Mouse (Mus musculus) heart, postnatal 0 days (tissue): ENCODE results near the gene Abca4. TPM values are rescaled to one million over a fixed set of nuclear protein-coding genes. Genes with fewer than 3 reads are reported as not detected.
"Not testable (repeated sequence)": the region's sequence is repeated elsewhere in the genome, so short reads cannot be mapped to it uniquely, and the experiment has no call there.

Experiments
- ATAC-seq: fragments of 200-750 bp; cut with Nextera tagmentation; 2 replicates; pipeline ENCODE4 v1.8.0; 2017; ENCODE audit warnings: low read depth, moderate number of reproducible peaks, moderate library complexity; ENCODE audit not compliant: insufficient read depth
- DNase-seq: peaks from one replicate; pipeline ENCODE4 v3.0.0-alpha.2; 2016; ENCODE audit warnings: low spot score
- H3K27ac ChIP-seq: fragments of 300-500 bp; sonication (generic); 2 replicates; pipeline ENCODE4 v1.5.1; 2014; ENCODE audit warnings: low read depth, mild to moderate bottlenecking
- H3K27me3 ChIP-seq: fragments of 300-500 bp; sonication (generic); 2 replicates; pipeline ENCODE4 v1.6.1; 2014; ENCODE audit warnings: low read length, mixed read lengths; ENCODE audit not compliant: control insufficient read depth, insufficient read depth
- H3K36me3 ChIP-seq: fragments of 300-500 bp; sonication (generic); replicated peaks from 2 replicates; pipeline ENCODE4 v1.6.1; 2014; ENCODE audit warnings: low read length, mixed read lengths; ENCODE audit not compliant: control insufficient read depth, insufficient read depth
- H3K4me1 ChIP-seq: fragments of 300-500 bp; sonication (generic); 2 replicates; pipeline ENCODE4 v1.6.1; 2014; ENCODE audit warnings: antibody characterized with exemption; ENCODE audit not compliant: control insufficient read depth, insufficient read depth
- H3K4me2 ChIP-seq: fragments of 300-500 bp; sonication (generic); 2 replicates; pipeline ENCODE4 v1.6.1; 2014; ENCODE audit warnings: low read depth, mild to moderate bottlenecking, low read length, moderate library complexity
- H3K4me3 ChIP-seq: fragments of 300-500 bp; sonication (generic); 2 replicates; pipeline ENCODE4 v1.5.1; 2014; ENCODE audit warnings: low read depth, low read length
- H3K9ac ChIP-seq: fragments of 300-500 bp; sonication (generic); replicated peaks from 2 replicates; pipeline ENCODE4 v1.6.1; 2014; ENCODE audit warnings: low read depth, low read length, mixed read lengths
- H3K9me3 ChIP-seq: fragments of 300-500 bp; sonication (generic); replicated peaks from 2 replicates; pipeline ENCODE4 v1.6.1; 2016; ENCODE audit warnings: low read length; ENCODE audit not compliant: control insufficient read depth
- CTCF ChIP-seq: IDR thresholded peaks from 2 replicates; pipeline ENCODE4 v1.5.1; 2016; ENCODE audit warnings: antibody characterized with exemption, control low read depth, low read depth
- EP300 ChIP-seq: IDR thresholded peaks from 2 replicates; pipeline ENCODE4 v1.6.1; 2016; ENCODE audit warnings: antibody characterized with exemption, low read depth
- WGBS: fragments of 180-500 bp; shearing (Covaris S2); extraction: QIAGEN DNeasy Blood & Tissue Kit; methylation state at CpG from one replicate; pipeline ENCODE4 v1.1.7; 2014; 5-methylcytosine and 5-hydroxymethylcytosine counted together
- polyA plus RNA-seq: library from polyadenylated mRNA; unstranded; fragments of >200 nt; fragmentation: Nextera tagmentation; extraction: Ambion mirVana; gene quantifications from 2 replicates; pipeline ENCODE4 v1.2.1, GENCODE M21; 2015
- total RNA-seq: library from RNA; depleted of rRNA; stranded (reverse); fragments of >200 nt; gene quantifications from 2 replicates; pipeline ENCODE4 v1.2.3, GENCODE M21; 2014; ENCODE audit warnings: low replicate concordance

The Abca4 gene
- total and polyA plus RNA-seq, 2 experiments from 2014 or later: 5.7 to 21.9 TPM

DNA sequence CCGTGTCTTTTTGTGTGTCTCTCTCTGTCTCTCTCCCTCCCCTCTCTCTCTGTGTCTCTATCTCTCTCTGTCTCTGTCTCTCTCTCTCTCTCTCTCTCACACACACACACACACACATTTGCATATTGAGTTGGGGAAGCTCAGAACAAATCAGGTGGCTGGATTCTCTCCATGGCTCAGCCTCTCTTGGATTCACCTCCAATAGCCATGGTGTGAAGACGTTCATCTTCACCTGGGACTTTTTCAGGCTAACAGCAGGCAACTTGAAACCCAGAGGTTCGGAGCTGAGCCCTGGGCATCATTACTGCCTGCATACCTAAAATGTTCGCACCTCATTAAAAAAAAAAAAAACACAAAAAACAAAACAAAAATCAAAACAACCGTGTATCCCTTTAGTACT is 29.4 kb downstream of the Abca4 start:
- TF ChIP-seq CTCF (no peak), EP300 (no peak)
- H3K4me1 ChIP-seq: peaks cover 18% of the 10 kb centered on the region
- H3K4me2 ChIP-seq: no peak overlapping the region
- DNase-seq (no peak), ATAC-seq (no peak)
- H3K36me3 ChIP-seq: no peaks in the 10 kb centered on the region
- H3K27me3 ChIP-seq: no peaks in the 10 kb centered on the region
- peak overlapping the region; percentile 87 for H3K27ac ChIP-seq
- H3K4me3 ChIP-seq: no peak overlapping the region
- H3K9me3 ChIP-seq: no peaks in the 10 kb centered on the region
- WGBS: 64% methylated on average over 5 of the region's 5 CpGs
- peak overlapping the region; percentile 24; the same call in 1 of the 2 replicates for H3K9ac ChIP-seq

DNA sequence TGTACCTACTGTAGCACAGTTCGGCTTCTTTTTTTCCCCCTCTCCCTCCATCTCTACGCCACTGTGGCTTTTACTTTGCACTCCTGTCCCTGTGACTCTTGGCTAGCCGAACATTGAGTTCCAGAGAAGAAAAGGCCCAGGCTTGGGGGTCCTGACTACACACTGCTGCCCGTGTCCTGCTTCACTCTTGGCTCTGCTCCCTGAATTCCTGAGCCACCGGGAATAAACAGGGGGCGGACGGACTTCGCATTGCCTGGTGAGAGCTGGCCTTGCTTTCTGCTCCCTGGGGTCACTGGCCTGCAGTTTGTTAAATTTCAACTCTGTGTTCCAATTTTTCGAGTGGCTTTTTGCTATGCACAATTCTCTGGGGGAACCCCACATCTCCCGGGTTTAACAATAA is 30.1 kb downstream of the Abca4 start:
- TF ChIP-seq EP300 (no peak), CTCF (no peak)
- no peaks in the 10 kb centered on the region for H3K36me3 ChIP-seq
- ATAC-seq (peak; percentile 67), DNase-seq (peak; percentile 61)
- H3K4me3 ChIP-seq: no peak overlapping the region
- H3K27me3 ChIP-seq: no peaks in the 10 kb centered on the region
- 8% methylated on average over 10 of the region's 10 CpGs for WGBS
- H3K4me1 ChIP-seq: peaks cover 18% of the 10 kb centered on the region
- H3K27ac ChIP-seq: peak overlapping the region; percentile 87
- 0 out of 2 replicates have a peak overlapping the region, but pooled peaks have one; percentile 24 for H3K9ac ChIP-seq
- peak overlapping the region; percentile 8; the same call in 1 of the 2 replicates for H3K4me2 ChIP-seq
- no peaks in the 10 kb centered on the region for H3K9me3 ChIP-seq

DNA sequence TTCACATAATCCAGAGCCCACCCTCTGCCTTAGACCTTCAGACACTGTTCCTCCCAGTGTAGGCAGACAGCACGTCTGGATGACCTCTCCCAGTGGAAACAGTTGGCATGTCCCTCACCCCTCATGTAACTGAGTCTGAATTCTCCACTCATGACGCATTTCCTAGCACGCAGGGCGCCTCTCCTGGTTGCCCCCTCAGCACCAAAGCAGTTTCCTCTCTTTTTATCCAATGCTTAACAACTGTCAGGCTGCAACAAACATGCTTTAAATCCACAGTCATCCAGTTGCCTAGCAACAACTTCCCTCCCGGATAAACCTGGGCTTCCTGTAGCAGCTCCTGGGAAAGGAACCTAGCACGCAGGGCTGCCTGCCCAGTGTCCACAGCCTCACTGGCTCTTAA is 33.9 kb downstream of the Abca4 start:
- 22% methylated on average over 6 of the region's 6 CpGs for WGBS

DNA sequence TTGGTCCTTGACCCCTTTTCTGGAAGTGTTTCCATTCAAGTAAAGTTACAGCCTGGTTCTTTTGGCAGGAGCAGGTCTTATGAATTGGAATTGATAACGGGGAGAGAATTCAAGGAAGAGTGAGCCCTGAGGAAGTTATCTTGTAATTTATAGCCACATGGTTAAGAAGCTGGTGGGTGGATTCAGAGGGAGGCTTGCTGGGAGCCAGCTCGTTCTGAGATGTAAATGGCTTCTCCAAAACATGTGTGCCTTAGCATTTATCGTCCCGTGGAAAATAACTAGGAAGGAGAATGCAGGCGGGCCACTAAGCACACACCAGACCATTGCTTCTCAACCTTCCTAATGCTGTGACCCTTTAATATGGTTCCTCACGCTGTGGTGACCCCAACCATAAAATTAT is 34.9 kb downstream of the Abca4 start:
- Histone ChIP-seq H3K27ac (peak overlapping the region; percentile 30; the same call in 1 of the 2 replicates), H3K4me3 (no peak overlapping the region), H3K4me2 (no peak overlapping the region), H3K4me1 (peaks cover 8% of the 10 kb centered on the region), H3K27me3 (no peaks in the 10 kb centered on the region), H3K9me3 (no peaks in the 10 kb centered on the region), H3K9ac (no peak overlapping the region), H3K36me3 (no peaks in the 10 kb centered on the region)
- DNase-seq (no peak), ATAC-seq (no peak)
- TF ChIP-seq CTCF: no peak
- no peak for TF ChIP-seq EP300
- 76% methylated on average over 6 of the region's 6 CpGs for WGBS

More for the DNA sequence above, 33.9 kb downstream of the Abca4 start:
- ATAC-seq: peak; percentile 82
- H3K4me3 ChIP-seq: no peak overlapping the region
- no peaks in the 10 kb centered on the region for H3K27me3 ChIP-seq
- DNase-seq: peak; percentile 80
- H3K4me2 ChIP-seq: no peak overlapping the region
- H3K36me3 ChIP-seq: no peaks in the 10 kb centered on the region
- no peaks in the 10 kb centered on the region for H3K9me3 ChIP-seq
- H3K27ac ChIP-seq: peak overlapping the region; percentile 74
- peaks cover 18% of the 10 kb centered on the region for H3K4me1 ChIP-seq
- no peak overlapping the region for H3K9ac ChIP-seq
- peak; percentile 91 for TF ChIP-seq EP300
- TF ChIP-seq CTCF: no peak

DNA sequence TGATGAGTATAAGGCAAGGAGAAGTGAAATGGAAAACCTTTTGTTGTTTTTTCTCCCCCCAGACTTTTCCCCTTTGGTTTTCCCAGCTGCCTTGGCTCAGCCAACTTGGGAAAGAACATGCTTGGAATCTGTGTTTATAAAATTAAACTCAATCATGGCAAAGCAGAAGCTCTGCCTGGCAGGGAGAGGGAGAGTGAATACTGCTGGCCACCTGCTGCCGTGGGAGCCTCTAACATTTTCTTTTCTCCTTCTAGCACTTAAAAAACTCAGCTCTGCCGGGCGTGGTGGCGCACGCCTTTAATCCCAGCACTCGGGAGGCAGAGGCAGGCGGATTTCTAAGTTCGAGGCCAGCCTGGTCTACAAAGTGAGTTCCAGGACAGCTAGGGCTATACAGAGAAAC is 37.4 kb downstream of the Abca4 start:
- not testable (repeated sequence) for H3K4me2 ChIP-seq, DNase-seq, H3K36me3 ChIP-seq, H3K9ac ChIP-seq, H3K4me1 ChIP-seq, H3K4me3 ChIP-seq, H3K27me3 ChIP-seq, ATAC-seq, H3K27ac ChIP-seq, H3K9me3 ChIP-seq
- WGBS: 87% methylated on average over 8 of the region's 8 CpGs

DNA sequence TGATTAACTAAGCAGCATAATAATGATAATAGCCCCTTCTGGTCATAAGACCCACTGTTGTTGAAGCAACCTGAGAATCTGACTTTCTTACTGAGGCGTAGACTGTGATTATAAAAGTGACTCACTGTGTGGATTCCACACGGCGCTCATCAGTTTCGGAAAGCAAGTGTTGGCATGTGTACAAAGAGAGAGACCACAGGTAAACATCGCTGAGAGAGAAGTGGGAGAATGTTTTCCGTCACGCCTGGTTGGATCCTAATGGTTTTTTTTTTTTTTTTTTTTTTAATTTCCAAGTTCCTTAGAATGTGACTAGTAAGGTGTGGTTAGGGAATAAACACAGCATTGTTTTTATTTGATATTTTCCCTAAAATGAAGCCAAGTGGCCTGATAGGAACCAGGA is 38.1 kb downstream of the Abca4 start:
- no peak overlapping the region for H3K4me3 ChIP-seq
- ATAC-seq: no peak
- DNase-seq: no peak

More for the DNA sequence above, 38.1 kb downstream of the Abca4 start:
- WGBS: 71% methylated on average over 7 of the region's 7 CpGs
- H3K36me3 ChIP-seq: no peaks in the 10 kb centered on the region
- 0 out of 2 replicates have a peak, but pooled peaks cover under 1% of the 10 kb centered on the region for H3K4me1 ChIP-seq
- H3K9me3 ChIP-seq: no peaks in the 10 kb centered on the region
- no peak for TF ChIP-seq CTCF
- no peak for TF ChIP-seq EP300
- H3K27me3 ChIP-seq: no peaks in the 10 kb centered on the region
- no peak overlapping the region for H3K9ac ChIP-seq
- H3K27ac ChIP-seq: no peak overlapping the region
- H3K4me2 ChIP-seq: no peak overlapping the region
